Mouse (Mus musculus) embryonic facial prominence, embryonic 12.5 days (tissue): ENCODE measurements around the gene Pcbp3. TPM values are rescaled to one million over a fixed set of nuclear protein-coding genes. Genes with fewer than 3 reads are reported as not detected.

ENCODE experiments used
- polyA plus RNA-seq: library from polyadenylated mRNA; unstranded; fragments of >200 nt; fragmentation: Nextera tagmentation; extraction: Ambion mirVana; gene quantifications from 2 replicates; pipeline ENCODE4 v1.2.1, GENCODE M21; 2016

The Pcbp3 gene
- polyA plus RNA-seq, 1 experiment from 2014 or later: 52.5 TPM

Other genes starting within 250 kb of the Pcbp3 start
- 82.2 and 105 TPM in 2 replicates for gene Col6a1, start 235.7 kb downstream of the Pcbp3 start, polyA plus RNA-seq
- 27.5 and 35.2 TPM in 2 replicates for gene Slc19a1, start 70.4 kb upstream of the Pcbp3 start, polyA plus RNA-seq
- gene Col18a1, start 204.7 kb upstream of the Pcbp3 start, polyA plus RNA-seq: 122 and 127 TPM in 2 replicates